Mouse (Mus musculus) CD8-positive naive resting alpha-beta T cell, adult 57 days (primary cell): ENCODE data around the gene Gabrp. TPM values are rescaled to one million over a fixed set of nuclear protein-coding genes. Genes with fewer than 3 reads are reported as not detected.

ENCODE experiments used
- total RNA-seq: library from RNA; stranded (reverse); gene quantifications from one replicate; pipeline ENCODE4 v1.2.4, GENCODE M21; 2023

Gene Gabrp
- total RNA-seq, result not detected

DNA sequence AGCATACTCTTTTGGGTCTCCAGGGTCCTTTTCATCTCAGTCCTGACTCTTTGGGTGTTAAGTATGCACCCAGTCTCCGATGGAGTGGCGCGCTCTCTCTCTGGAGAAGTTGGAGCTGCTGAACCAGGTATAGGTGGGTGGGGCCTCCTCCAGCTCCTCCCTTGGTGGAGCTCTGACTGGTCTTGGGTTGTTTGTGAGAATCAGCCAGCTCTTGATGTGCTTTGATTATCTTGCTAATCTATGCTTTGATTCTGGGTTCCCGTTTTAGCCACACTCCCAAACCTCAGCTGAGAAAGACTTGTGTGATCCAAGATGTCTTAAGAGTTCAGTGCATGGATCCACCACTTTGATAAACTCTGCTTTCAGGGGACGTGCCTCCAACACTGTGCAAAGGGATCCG, at the start of gene Gabrp:
Gabrp (minus strand) TSS at position 101 of the 400 bp plus-strand sequence.

DNA sequence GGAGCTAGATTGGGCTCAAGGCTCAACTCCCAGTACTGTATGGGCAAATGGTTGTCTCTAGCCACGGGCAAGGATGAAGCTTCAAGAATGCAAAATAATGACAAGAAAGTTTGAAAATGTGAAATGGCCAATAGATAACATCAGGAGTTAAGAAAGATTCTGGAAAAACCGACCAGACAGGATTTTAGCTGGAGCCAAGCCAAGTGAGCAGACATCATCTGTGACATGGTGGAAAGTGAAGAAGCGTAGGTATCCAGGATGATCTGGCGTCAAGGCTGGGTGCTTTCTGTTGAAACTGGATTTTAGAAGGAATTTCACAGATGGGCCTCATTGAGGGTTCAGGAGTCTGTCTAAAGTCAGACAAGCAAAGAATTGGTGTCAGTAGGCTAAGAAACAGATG, 20.2 kb upstream of the Gabrp start, which contains the start of gene D130052B06Rik:
D130052B06Rik (plus strand) TSS at position 317 of the 400 bp plus-strand sequence.

GRCm38 (mm10) chr11:33513376-33513991, 65.3 kb downstream of the Gabrp start, which contains the start of gene Ranbp17:
Gene Ranbp17 (minus strand): TSS chr11:33513746.

Other genes with a start within 250 kb of the Gabrp start
- gene Ranbp17, start 65.2 kb downstream of the Gabrp start, total RNA-seq, result not detected
- gene D130052B06Rik, start 20.3 kb upstream of the Gabrp start, total RNA-seq, result not detected